ENCODE assay signal across 33 mouse cellular contexts in the genomic region with DNA sequence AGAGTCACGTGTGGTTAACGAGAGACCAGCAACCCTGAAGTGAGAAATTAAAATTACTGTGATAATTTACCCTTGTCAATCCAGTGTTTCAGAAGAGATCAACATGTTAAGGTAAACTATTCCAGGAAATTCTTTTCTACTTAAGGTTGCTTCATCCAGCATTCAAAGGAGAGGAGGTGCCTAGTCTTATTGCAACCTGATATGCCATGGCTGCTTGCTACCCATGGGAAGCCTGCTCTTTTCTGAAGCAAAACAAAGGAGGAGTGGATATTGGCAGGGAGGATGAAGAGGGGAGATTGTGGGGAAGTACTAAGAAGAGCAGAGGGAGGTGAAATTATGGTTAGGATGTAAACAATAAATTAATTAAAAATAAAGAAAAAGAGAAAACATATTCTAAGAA. TPM values are rescaled to one million over a fixed set of nuclear protein-coding genes. Genes with fewer than 3 reads are reported as not detected.
"Had no signal": no experiment of that assay in that cellular context is flagged by ENCODE, and none has a peak within 500 bp of the region (broad histone marks: within the 10 kb centered on the region; RNA-seq: fewer than 3 reads in every experiment).

No protein-coding gene starts in this region.

- H3K4me3 ChIP-seq: limb, embryonic 10.5 days; limb, embryonic 12.5 days; limb, embryonic 13.5 days; limb, embryonic 15.5 days; liver, embryonic 12.5 days; liver, embryonic 13.5 days; liver, embryonic 15.5 days; lung, embryonic 15.5 days; megakaryocyte, embryonic 14.5 days; midbrain, embryonic 10.5 days; midbrain, embryonic 12.5 days; midbrain, embryonic 13.5 days; midbrain, embryonic 15.5 days; myocyte; neural tube, embryonic 12.5 days had no signal

- H3K27ac ChIP-seq: limb, embryonic 10.5 days; limb, embryonic 12.5 days; limb, embryonic 13.5 days; limb, embryonic 15.5 days; liver, embryonic 12.5 days; liver, embryonic 13.5 days; liver, embryonic 14.5 days; liver, embryonic 15.5 days; lung, embryonic 15.5 days; macrophage; midbrain, embryonic 10.5 days; midbrain, embryonic 12.5 days; midbrain, embryonic 13.5 days; midbrain, embryonic 15.5 days; neural tube, embryonic 12.5 days had no signal

- H3K4me2 ChIP-seq: limb, embryonic 12.5 days; limb, embryonic 13.5 days; limb, embryonic 15.5 days; liver, embryonic 11.5 days; liver, embryonic 12.5 days; liver, embryonic 13.5 days; liver, embryonic 15.5 days; lung, embryonic 14.5 days; lung, embryonic 15.5 days; midbrain, embryonic 11.5 days; midbrain, embryonic 12.5 days; midbrain, embryonic 13.5 days; midbrain, embryonic 15.5 days; neural tube, embryonic 12.5 days had no signal

- H3K9me3 ChIP-seq: limb, embryonic 10.5 days; limb, embryonic 13.5 days; limb, embryonic 15.5 days; liver, embryonic 12.5 days; liver, embryonic 13.5 days; liver, embryonic 15.5 days; lung, embryonic 15.5 days; midbrain, embryonic 10.5 days; midbrain, embryonic 12.5 days; midbrain, embryonic 13.5 days; midbrain, embryonic 15.5 days; neural tube, embryonic 12.5 days had no signal

- ATAC-seq: liver, embryonic 12.5 days; liver, postnatal 0 days; lung, postnatal 0 days; midbrain, embryonic 13.5 days; midbrain, embryonic 15.5 days; midbrain, embryonic 16.5 days had no signal

- H3K9ac ChIP-seq: limb, embryonic 12.5 days; limb, embryonic 13.5 days; limb, embryonic 15.5 days; liver, embryonic 12.5 days; liver, embryonic 13.5 days; liver, embryonic 14.5 days; liver, embryonic 15.5 days; liver, postnatal 0 days; lung, embryonic 14.5 days; lung, embryonic 15.5 days; midbrain, embryonic 12.5 days; midbrain, embryonic 13.5 days; midbrain, embryonic 15.5 days; neural tube, embryonic 12.5 days had no signal

- H3K4me1 ChIP-seq: limb, embryonic 12.5 days; limb, embryonic 13.5 days; limb, embryonic 15.5 days; liver, embryonic 12.5 days; liver, embryonic 13.5 days; liver, embryonic 15.5 days; lung, embryonic 15.5 days; megakaryocyte, embryonic 14.5 days; midbrain, embryonic 10.5 days; midbrain, embryonic 12.5 days; midbrain, embryonic 13.5 days; midbrain, embryonic 15.5 days; neural tube, embryonic 12.5 days had no signal

- H3K36me3 ChIP-seq: limb, embryonic 12.5 days; limb, embryonic 13.5 days; limb, embryonic 15.5 days; liver, embryonic 12.5 days; liver, embryonic 13.5 days; liver, embryonic 15.5 days; lung, embryonic 15.5 days; midbrain, embryonic 10.5 days; midbrain, embryonic 12.5 days; midbrain, embryonic 13.5 days; midbrain, embryonic 15.5 days; neural tube, embryonic 12.5 days had no signal

- H3K27me3 ChIP-seq: limb, embryonic 12.5 days; limb, embryonic 13.5 days; limb, embryonic 15.5 days; liver, embryonic 12.5 days; liver, embryonic 13.5 days; liver, embryonic 15.5 days; lung, embryonic 15.5 days; megakaryocyte, embryonic 14.5 days; midbrain, embryonic 12.5 days; midbrain, embryonic 13.5 days; midbrain, embryonic 15.5 days; neural tube, embryonic 12.5 days had no signal

- DNase-seq: left cerebral cortex, postnatal 4 days; liver; liver, embryonic 13.5 days; liver, postnatal 0 days; lung, adult 18-20 months; lung, adult 2 months; lung, embryonic 14.5 days; lung, postnatal 10 days; lung, postnatal 14 days; lung, postnatal 36 days; lung, postnatal 4 days; midbrain, embryonic 14.5 days had no signal

RNA-seq across cellular contexts. Expression of a gene that starts 15.5 kb away (rescaled TPM):
- polyA plus RNA-seq: liver, adult 2 months; liver, embryonic 12.5 days; liver, embryonic 15.5 days; liver, postnatal 0 days; macrophage; myocyte had no signal
